Mouse (Mus musculus) thymus, postnatal 0 days (tissue): Measurements from ENCODE around the gene Nmnat3. TPM values are rescaled to one million over a fixed set of nuclear protein-coding genes. Genes with fewer than 3 reads are reported as not detected.
A peak's percentile ranks its signal among the peaks of the same experiment; 100 is the strongest.

ENCODE experiments used
- DNase-seq: peaks from one replicate; pipeline ENCODE4 v3.0.0-alpha.2; 2015; ENCODE audit warnings: low spot score
- polyA plus RNA-seq: library from polyadenylated mRNA; unstranded; fragments of >200 nt; fragmentation: Nextera tagmentation; extraction: Ambion mirVana; gene quantifications from 2 replicates; pipeline ENCODE4 v1.2.1, GENCODE M21; 2015

Gene Nmnat3
- polyA plus RNA-seq, 1 experiment from 2014 or later: 17.1 TPM

- DNase-seq: no peak
These were observed 131.1 kb downstream of the Nmnat3 start for GRCm38 (mm10) chr9:98418346-98418745.

DNA sequence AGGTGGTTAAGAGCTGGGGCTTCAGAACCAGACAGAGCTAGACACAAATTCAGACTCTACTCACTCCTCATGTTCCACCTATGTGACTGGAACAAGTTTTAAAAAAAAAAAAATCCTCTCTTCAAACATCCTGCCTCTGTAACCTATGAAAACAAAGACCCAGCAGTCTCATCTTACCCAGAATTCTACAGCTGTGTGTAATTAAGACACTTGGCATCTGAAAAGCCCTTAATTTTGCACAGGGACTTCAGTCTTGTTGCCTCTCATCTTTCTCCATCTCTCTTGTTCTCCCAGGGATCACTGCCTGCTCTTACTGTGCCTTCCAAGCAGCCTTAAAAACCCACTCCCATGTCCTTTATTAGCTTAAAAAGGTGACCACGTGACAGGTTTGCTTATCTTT, 133.4 kb downstream of the Nmnat3 start:
- no peak for DNase-seq

DNA sequence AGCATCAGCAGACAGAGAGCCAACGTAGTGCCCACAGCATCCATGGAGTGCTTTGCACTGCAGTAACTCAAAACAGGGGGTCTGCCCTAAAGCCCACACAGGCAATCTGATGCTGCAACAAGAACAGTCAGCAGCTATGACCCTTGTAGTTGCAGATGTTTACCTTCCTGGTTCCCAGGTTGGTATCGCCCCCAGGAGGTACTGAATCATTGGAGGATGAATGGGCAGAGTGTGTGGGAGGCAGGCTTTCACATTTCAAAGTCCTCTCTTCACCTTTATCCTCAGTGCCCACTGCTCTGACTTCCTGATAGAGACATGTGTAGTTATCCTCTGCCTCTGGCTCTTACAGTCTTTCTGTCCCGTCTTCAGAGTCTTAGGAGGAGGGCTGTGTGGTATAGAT, 134.7 kb downstream of the Nmnat3 start:
- no peak for DNase-seq

- no peak for DNase-seq
These were observed 135.4 kb downstream of the Nmnat3 start, which contains the start of gene Rbp1 for GRCm38 (mm10) chr9:98422656-98423055. Gene Rbp1, plus strand, starts transcription at chr9:98422961.

GRCm38 (mm10) chr9:98423691-98424090, 136.5 kb downstream of the Nmnat3 start:
- DNase-seq: no peak

- DNase-seq: no peak
These were observed 137.1 kb downstream of the Nmnat3 start for GRCm38 (mm10) chr9:98424291-98424690.

- DNase-seq: peak; percentile 6
These were observed 137.5 kb downstream of the Nmnat3 start for GRCm38 (mm10) chr9:98424725-98425210.

DNA sequence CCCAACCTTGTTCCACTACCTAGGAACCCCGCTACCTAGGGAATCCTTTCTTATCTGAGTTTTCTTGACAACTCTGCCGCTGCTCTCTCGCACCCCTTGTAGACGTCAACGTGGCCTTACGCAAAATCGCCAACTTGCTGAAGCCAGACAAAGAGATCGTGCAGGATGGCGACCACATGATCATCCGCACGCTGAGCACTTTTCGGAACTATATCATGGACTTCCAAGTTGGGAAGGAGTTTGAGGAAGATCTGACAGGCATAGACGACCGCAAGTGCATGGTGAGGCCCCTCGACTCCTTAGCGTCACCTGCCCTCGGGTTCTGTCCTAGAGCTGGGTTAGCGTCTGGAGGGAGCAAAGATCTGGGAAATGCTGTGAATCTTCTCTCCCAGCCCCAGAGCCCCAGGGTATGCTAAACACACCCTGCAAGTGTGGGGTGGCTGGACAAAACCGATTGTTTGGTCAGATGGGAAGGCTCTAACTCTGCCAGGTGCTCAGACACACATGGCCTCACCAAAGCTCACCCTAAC, 138.2 kb downstream of the Nmnat3 start:
- no peak for DNase-seq

DNA sequence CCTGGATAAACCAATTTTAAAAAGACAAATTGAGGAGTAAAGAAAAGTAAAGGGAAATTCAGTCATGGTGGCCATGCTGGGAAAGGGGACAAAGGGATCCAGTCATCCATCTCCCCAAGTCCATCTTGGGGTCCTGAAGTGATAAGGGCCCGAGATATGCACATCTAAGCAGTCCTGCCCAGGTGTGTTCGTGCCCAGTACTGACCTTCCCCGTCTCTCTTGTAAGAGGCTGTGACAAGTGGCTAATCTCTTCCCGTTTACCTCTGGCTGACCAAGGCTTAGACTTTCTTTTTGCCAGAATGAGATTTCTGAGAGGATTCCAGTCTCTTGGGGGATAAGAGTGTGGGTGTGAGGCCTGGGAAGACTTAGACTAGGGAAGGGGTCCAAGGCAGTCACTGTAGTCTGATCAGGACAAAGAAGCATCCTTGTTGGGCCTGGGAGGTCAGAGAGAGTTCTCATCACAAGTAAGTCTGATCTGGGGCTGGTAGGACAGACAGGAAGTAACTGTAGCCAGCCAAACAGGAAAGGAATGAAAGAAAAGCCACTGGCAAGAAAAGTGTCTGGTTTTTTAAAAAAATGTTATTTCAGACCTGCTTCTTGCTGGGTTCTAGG, 140.8 kb downstream of the Nmnat3 start:
- DNase-seq: no peak

DNA sequence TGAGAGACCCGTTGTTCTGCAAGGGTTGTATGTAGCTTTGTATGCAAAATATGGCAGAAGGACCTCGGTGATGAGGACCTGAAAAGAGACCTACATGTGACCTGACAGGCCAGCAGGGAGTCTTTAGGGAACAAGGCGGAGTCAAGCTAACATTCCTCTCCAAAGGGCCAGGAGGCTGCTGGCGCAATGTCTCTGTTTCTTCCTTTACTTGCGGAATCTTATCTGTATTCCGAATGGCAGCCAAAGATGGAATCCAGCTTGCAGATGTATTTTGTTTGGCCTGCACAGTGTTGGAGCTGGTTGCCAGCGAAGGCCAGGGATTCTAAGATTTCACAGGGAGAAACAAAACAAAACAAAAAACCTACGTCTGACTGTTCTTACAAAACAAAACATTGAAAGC, 141.5 kb downstream of the Nmnat3 start:
- no peak for DNase-seq

DNA sequence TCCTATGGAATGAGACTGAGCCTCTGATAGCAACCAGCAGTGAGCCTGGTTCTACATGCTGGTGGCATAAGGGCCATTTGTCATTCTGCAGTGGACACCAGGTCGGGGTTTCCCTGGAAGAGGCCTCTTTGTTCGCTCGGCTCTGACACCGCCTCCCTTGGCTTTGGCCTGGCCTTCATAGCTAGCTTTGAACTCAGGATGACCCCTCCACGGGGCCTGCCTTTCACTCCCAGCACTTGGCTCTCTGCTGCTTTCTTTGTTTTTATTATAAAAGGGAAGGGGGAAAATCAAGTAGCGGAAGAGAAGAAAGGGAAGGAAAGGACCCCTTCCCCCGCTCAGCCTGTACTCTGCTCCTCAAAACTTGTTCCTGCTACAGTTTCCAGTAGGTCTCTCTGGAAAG, 142.6 kb downstream of the Nmnat3 start:
- DNase-seq: no peak

- DNase-seq: no peak
These were observed 143.3 kb downstream of the Nmnat3 start for GRCm38 (mm10) chr9:98430528-98430927.

- no peak for DNase-seq
These were observed 145.8 kb downstream of the Nmnat3 start for GRCm38 (mm10) chr9:98433021-98433420.

GRCm38 (mm10) chr9:98433956-98434588, 146.8 kb downstream of the Nmnat3 start:
- DNase-seq: no peak

GRCm38 (mm10) chr9:98437819-98438218, 150.6 kb downstream of the Nmnat3 start:
- DNase-seq: no peak

DNA sequence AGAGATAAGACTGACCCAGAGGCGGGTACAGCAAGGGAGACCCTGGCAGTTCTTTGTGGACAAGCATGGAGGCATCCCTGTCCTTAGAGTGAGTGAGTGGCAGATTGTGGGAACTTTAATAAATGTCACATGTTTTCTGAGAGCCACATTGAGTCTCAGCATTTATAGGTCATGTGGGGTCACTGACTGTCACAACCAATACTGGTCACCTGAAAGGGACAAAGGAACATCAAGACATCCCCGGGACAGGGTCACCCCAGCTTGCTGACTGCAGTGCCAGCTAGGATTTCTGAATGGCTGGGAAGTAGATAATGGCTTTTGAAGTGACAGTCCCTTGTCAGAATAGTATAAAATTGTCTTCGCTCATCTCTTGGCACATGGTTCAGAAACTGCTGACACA, 151.9 kb downstream of the Nmnat3 start:
- no peak for DNase-seq

DNA sequence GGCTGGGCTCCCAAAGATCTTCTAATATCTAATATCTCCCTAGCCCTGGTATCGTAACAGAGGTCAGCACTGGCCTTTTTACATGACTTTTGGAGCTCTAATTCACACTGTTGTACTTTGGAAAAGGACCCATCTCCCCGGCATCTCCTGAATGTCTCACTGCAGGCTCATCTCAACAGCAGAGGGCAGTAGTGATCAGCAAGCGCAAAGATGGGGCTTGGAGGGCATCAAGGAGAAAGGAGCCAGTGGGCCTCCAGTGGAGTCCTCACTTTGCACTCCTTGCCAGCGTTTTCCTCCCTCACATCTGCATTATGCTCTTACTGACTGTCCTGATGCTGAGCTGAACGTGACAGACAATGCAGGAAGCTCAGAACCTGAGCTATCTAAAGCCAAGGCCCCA, 155.4 kb downstream of the Nmnat3 start:
- no peak for DNase-seq

- DNase-seq: no peak
These were observed 158.3 kb downstream of the Nmnat3 start for GRCm38 (mm10) chr9:98445359-98446149.

- no peak for DNase-seq
These were observed 163.7 kb downstream of the Nmnat3 start for GRCm38 (mm10) chr9:98450976-98451375.

DNA sequence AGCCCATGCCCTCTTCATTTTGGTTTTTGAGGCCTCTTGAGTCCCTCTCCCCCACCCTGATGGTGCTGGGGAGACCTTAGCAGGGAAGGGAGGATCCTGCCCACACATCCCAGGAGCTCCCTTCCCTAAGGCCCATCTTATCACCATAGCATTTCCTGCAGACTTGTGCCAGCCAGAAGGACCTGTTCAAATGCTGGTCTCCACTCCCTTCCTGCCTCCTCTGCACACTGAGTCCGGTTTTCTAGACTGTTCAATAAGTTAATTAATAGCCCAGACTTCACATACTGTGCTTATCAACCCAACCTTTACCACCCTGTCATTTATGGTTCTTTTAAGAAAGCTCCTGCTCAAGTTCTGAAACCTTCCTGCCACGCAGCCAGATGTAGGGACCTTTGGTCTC, 179.5 kb downstream of the Nmnat3 start:
- no peak for DNase-seq
